Mouse (Mus musculus) lung, adult 18-20 months (tissue): ENCODE measurements around the gene Abl2.

Experiments used
- DNase-seq, 2 experiments: peaks; one replicate each; pipeline ENCODE4 v3.0.0; 2022; ENCODE audit warnings: mixed read lengths in 2 of 2

Abl2 gene

GRCm38 (mm10) chr1:156672720-156673475 is 114.3 kb downstream of the Abl2 start:
- peak in 1 of 2 experiments; percentile 59 for DNase-seq

- DNase-seq, result peak in 1 of 2 experiments; percentile 39
Measured at GRCm38 (mm10) chr1:156673476-156674194, 115.0 kb downstream of the Abl2 start.

GRCm38 (mm10) chr1:156674195-156675000 is 115.8 kb downstream of the Abl2 start, which contains the start of gene Tor3a:
Gene Tor3a (minus strand): TSS chr1:156674356.
- peak; percentile 89 to 90 for DNase-seq

DNA sequence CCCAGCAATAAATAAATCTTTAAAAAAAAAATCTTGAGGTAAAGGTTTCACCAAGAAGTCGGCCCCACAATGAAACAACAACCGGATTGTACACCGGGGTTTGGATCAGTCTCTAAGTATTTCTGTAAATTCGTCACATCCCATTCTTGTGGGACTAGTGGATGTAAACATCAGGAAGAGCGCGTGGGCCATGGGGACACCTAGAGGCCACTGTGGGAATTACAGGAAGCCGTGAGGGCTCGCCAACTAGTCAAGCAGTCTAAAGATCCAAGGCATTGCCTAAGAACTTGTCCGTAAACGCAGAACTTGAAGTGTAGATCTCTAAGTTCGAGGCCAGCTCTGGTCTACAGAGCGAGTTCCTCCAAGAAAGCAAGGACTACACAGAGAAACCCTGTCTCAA is 117.6 kb downstream of the Abl2 start:
- DNase-seq, result peak; percentile 69 to 75

DNA sequence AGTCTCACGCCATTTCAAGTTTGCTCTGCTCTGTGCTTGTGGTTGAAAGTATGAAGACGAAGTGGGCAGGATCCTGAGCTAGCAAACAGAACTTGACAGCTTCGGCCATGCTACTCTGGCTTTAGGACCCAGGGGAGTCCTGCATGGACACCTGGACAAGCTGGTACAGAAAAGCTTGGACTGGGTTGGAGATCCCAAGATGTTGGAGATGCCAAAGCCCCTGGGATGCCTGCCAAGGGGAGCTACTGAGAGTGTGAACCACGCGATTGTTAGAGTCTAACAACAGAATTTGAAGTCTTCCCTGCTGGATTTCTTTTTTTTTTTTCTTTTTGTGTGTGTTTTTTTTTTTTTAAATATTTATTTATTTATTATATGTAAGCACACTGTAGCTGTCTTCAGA is 118.0 kb downstream of the Abl2 start:
- no peak for DNase-seq

- DNase-seq, result no peak
Measured at GRCm38 (mm10) chr1:156677230-156677629, 118.6 kb downstream of the Abl2 start.

- DNase-seq, result no peak
Measured at GRCm38 (mm10) chr1:156679599-156679998, 121.0 kb downstream of the Abl2 start.

GRCm38 (mm10) chr1:156686025-156686661 is 127.6 kb downstream of the Abl2 start:
- DNase-seq, result no peak
